Mouse (Mus musculus) heart, embryonic 12.5 days (tissue): ENCODE data around the gene Rnf220. TPM values are rescaled to one million over a fixed set of nuclear protein-coding genes. Genes with fewer than 3 reads are reported as not detected.

ENCODE experiments used
- ATAC-seq: fragments of 200-750 bp; cut with Nextera tagmentation; 2 replicates; pipeline ENCODE4 v1.8.0; 2017; ENCODE audit warnings: moderate TSS enrichment, moderate library complexity; ENCODE audit not compliant: insufficient number of reproducible peaks, low FRiP score
- H3K27ac ChIP-seq: fragments of 300-500 bp; sonication (generic); 2 replicates; pipeline ENCODE4 v1.5.1; 2016; ENCODE audit warnings: mild to moderate bottlenecking, moderate library complexity; ENCODE audit not compliant: poor library complexity, severe bottlenecking
- H3K27me3 ChIP-seq: fragments of 300-500 bp; sonication (generic); replicated peaks from 2 replicates; pipeline ENCODE4 v1.6.1; 2016; ENCODE audit warnings: mild to moderate bottlenecking, moderate library complexity
- H3K36me3 ChIP-seq: fragments of 300-500 bp; sonication (generic); 2 replicates; pipeline ENCODE4 v1.6.1; 2016; ENCODE audit warnings: mild to moderate bottlenecking, moderate library complexity
- H3K4me1 ChIP-seq: fragments of 300-500 bp; sonication (generic); replicated peaks from 2 replicates; pipeline ENCODE4 v1.6.1; 2016; ENCODE audit warnings: mild to moderate bottlenecking
- H3K4me2 ChIP-seq: fragments of 300-500 bp; sonication (generic); 2 replicates; pipeline ENCODE4 v1.6.1; 2016; ENCODE audit warnings: mild to moderate bottlenecking, moderate library complexity
- H3K4me3 ChIP-seq: fragments of 300-500 bp; sonication (generic); 2 replicates; pipeline ENCODE4 v1.5.1; 2016; ENCODE audit warnings: mild to moderate bottlenecking
- H3K9ac ChIP-seq: fragments of 300-500 bp; sonication (generic); 2 replicates; pipeline ENCODE4 v1.6.1; 2016; ENCODE audit warnings: mild to moderate bottlenecking, moderate library complexity
- H3K9me3 ChIP-seq: fragments of 300-500 bp; sonication (generic); replicated peaks from 2 replicates; pipeline ENCODE4 v1.6.1; 2016; ENCODE audit warnings: mild to moderate bottlenecking, moderate library complexity
- WGBS: fragments of 180-500 bp; shearing (Covaris S2); methylation state at CpG from one replicate; pipeline ENCODE4 v1.1.7; 2016; 5-methylcytosine and 5-hydroxymethylcytosine counted together
- polyA plus RNA-seq: library from polyadenylated mRNA; unstranded; fragments of >200 nt; fragmentation: Nextera tagmentation; extraction: Ambion mirVana; gene quantifications from 2 replicates; pipeline ENCODE4 v1.2.1, GENCODE M21; 2016

Gene Rnf220
- polyA plus RNA-seq: 55.8 and 56.8 TPM in 2 replicates

- Histone ChIP-seq H3K4me2 (peak within 1 kb of the TSS; percentile 98), H3K9me3 (peaks cover 4% of the 10 kb centered on the region), H3K9ac (peak within 1 kb of the TSS; percentile 62), H3K4me1 (peaks cover 21% of the 10 kb centered on the region; the same call in 1 of the 2 replicates), H3K4me3 (peak within 1 kb of the TSS; percentile 59), H3K27ac (no peak within 1 kb of the TSS), H3K36me3 (no peaks in the 10 kb centered on the region), H3K27me3 (peaks cover 18% of the 10 kb centered on the region)
- WGBS: under 1% methylated on average over 42 of the region's 42 CpGs
- peak; percentile 72 for ATAC-seq
These were observed at the start of gene Rnf220 for GRCm38 (mm10) chr4:117496482-117497165. Gene Rnf220 (minus strand): TSS chr4:117497052.

GRCm38 (mm10) chr4:117546616-117547015 lies 49.8 kb upstream of the Rnf220 start:
- no peak for ATAC-seq
- Histone ChIP-seq H3K27ac (no peak overlapping the region), H3K36me3 (no peaks in the 10 kb centered on the region), H3K27me3 (no peaks in the 10 kb centered on the region), H3K4me3 (no peak overlapping the region), H3K4me1 (peaks cover 10% of the 10 kb centered on the region), H3K9me3 (no peaks in the 10 kb centered on the region), H3K4me2 (no peak overlapping the region), H3K9ac (no peak overlapping the region)
- 72% methylated on average over 6 of the region's 6 CpGs for WGBS

DNA sequence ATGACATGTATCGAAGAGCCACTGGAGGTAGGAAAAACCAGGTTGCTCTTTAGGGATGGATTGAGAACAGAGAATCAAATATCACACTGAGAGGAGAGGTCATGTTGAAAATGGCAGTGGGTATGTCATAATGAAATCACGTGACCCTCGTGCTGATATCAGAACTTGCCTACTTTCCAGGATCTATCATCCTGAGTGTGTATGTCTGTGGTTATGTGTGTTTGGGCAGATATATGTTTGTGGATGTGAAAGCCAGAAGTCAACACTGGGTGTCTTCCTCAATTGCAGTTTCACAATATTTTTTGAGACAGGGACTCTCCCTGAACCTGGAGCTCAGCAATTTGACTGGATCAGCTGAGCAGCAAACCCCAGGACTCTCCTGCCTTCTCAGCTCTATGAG lies 48.6 kb upstream of the Rnf220 start:
- Histone ChIP-seq H3K36me3 (no peaks in the 10 kb centered on the region), H3K4me2 (no peak overlapping the region), H3K9me3 (no peaks in the 10 kb centered on the region), H3K27ac (no peak overlapping the region), H3K9ac (no peak overlapping the region), H3K4me1 (no peaks in the 10 kb centered on the region), H3K27me3 (no peaks in the 10 kb centered on the region), H3K4me3 (no peak overlapping the region)
- WGBS: 80% methylated on average over 3 of the region's 3 CpGs
- no peak for ATAC-seq

DNA sequence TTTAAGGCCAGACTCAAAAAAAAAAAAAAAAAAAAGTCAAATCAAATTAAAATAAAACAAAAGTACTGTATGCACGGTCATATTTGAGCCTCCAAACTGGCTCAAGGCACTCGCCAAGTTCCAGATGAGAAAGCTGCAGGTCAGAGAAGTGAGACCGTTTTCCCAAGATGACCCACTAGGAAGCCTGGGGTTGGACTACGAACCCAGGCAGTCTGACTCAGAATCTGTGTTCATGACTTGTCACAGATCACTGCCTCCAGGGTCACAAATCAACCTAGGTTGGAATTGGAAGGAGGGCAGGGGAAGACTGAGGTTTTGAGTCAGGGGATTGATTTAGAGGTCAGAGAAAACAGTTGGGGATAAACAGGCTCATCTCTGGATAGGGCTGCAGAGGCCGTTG lies 43.7 kb upstream of the Rnf220 start:
- H3K9ac ChIP-seq: no peak overlapping the region
- 77% methylated on average over 5 of the region's 5 CpGs for WGBS
- H3K4me2 ChIP-seq: no peak overlapping the region
- no peak overlapping the region for H3K4me3 ChIP-seq
- H3K27ac ChIP-seq: no peak overlapping the region
- no peaks in the 10 kb centered on the region for H3K27me3 ChIP-seq
- H3K36me3 ChIP-seq: no peaks in the 10 kb centered on the region
- no peaks in the 10 kb centered on the region for H3K4me1 ChIP-seq
- ATAC-seq: no peak
- no peaks in the 10 kb centered on the region for H3K9me3 ChIP-seq

GRCm38 (mm10) chr4:117539329-117539980 lies 42.6 kb upstream of the Rnf220 start:
- Histone ChIP-seq H3K36me3 (no peaks in the 10 kb centered on the region), H3K4me2 (no peak overlapping the region), H3K9me3 (no peaks in the 10 kb centered on the region), H3K4me3 (no peak overlapping the region), H3K27me3 (no peaks in the 10 kb centered on the region), H3K4me1 (no peaks in the 10 kb centered on the region), H3K27ac (no peak overlapping the region), H3K9ac (no peak overlapping the region)
- ATAC-seq: no peak
- 76% methylated on average over 8 of the region's 8 CpGs for WGBS

- H3K36me3 ChIP-seq: no peaks in the 10 kb centered on the region
- no peak for ATAC-seq
- H3K27me3 ChIP-seq: no peaks in the 10 kb centered on the region
- H3K27ac ChIP-seq: no peak overlapping the region
- WGBS: 69% methylated on average over 7 of the region's 7 CpGs
- H3K9ac ChIP-seq: no peak overlapping the region
- no peaks in the 10 kb centered on the region for H3K4me1 ChIP-seq
- H3K4me2 ChIP-seq: no peak overlapping the region
- no peaks in the 10 kb centered on the region for H3K9me3 ChIP-seq
- no peak overlapping the region for H3K4me3 ChIP-seq
These were observed 40.1 kb upstream of the Rnf220 start for GRCm38 (mm10) chr4:117537002-117537401.

DNA sequence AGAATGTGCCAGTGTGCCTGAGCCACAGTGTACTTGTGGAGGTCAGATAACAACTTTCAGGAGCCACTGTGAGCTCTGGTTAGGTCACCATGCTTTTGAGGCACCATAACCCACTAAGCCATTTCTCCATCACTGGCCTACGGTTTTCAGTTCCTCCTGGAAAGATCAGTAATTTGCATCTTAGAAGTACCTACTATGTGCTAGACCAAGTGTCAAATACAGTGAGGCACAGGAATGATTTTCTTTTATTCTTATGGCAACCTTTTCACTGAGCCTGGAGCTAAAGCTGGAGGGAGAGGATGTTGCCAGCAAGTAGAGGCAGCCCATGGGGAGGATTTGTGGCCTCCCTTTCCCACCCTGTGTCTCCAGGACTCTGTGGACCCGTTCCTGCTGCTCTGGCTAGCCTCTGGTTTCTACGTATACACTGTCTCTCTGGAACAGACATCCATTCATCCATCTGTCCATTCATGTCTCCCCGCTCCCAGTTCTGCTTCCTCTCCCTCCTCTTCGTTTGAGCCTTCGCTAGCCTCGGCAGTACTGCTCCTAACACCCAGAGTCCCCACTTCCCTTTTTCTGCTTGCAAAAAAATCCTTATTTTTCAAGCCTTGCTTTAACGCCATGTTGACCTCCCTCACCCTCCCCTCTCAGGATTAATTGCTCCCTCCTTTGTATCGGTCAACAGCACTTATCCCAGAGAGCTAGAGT lies 38.8 kb upstream of the Rnf220 start:
- H3K9ac ChIP-seq: no peak overlapping the region
- no peak overlapping the region for H3K4me2 ChIP-seq
- no peak overlapping the region for H3K27ac ChIP-seq
- no peaks in the 10 kb centered on the region for H3K27me3 ChIP-seq
- H3K9me3 ChIP-seq: no peaks in the 10 kb centered on the region
- H3K36me3 ChIP-seq: no peaks in the 10 kb centered on the region
- WGBS: 61% methylated on average over 9 of the region's 9 CpGs
- H3K4me3 ChIP-seq: no peak overlapping the region
- H3K4me1 ChIP-seq: no peaks in the 10 kb centered on the region
- ATAC-seq: no peak

DNA sequence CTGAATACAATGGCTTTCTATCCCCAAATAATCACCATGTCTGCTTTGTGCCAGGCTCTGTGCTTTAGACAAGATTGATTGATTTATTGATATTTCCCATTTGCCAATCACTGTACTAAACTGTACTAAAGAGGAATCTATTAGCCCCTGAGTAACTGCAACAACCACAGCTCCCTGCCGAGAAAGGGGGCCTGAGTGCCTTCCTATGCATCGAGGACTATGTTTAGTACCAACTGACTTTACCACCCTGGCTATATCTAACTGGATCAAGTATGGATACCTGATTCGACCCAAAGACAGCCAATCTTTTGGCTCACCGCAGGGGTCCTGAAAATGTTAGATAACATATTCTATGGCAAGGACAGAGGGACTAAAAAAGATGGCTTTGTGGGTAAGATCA lies 33.0 kb upstream of the Rnf220 start:
- no peak overlapping the region for H3K4me2 ChIP-seq
- H3K9ac ChIP-seq: no peak overlapping the region
- ATAC-seq: no peak
- WGBS: 63% methylated on average over 4 of the region's 4 CpGs
- H3K4me3 ChIP-seq: no peak overlapping the region
- H3K36me3 ChIP-seq: no peaks in the 10 kb centered on the region
- H3K9me3 ChIP-seq: no peaks in the 10 kb centered on the region
- H3K27ac ChIP-seq: no peak overlapping the region
- H3K27me3 ChIP-seq: peaks cover 12% of the 10 kb centered on the region
- H3K4me1 ChIP-seq: no peaks in the 10 kb centered on the region

DNA sequence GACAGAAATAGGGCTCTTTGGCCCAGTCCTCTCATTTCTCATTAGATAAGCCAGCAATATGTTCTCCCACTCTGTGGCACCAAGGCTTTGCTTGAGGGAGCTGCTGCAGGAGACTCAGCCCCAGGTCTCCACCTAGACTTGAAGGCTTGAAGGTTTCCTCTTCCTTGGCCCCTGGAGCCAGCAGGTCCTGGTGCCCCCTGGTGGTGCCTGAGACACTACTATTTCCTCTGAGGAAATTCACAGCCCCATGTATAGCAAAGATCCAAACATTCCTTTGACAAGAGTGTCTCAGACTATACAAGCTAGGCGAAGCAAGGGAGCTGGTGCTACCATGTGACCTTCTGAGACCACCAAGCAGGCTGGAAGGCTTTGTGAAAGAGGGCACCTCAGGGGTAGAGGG lies 31.1 kb upstream of the Rnf220 start:
- no peaks in the 10 kb centered on the region for H3K36me3 ChIP-seq
- 0% methylated on average over 1 of the region's 1 CpGs for WGBS
- no peaks in the 10 kb centered on the region for H3K4me1 ChIP-seq
- H3K4me2 ChIP-seq: no peak overlapping the region
- H3K4me3 ChIP-seq: no peak overlapping the region
- no peak overlapping the region for H3K27ac ChIP-seq
- no peak for ATAC-seq
- no peak overlapping the region for H3K9ac ChIP-seq
- H3K27me3 ChIP-seq: peaks cover 13% of the 10 kb centered on the region
- H3K9me3 ChIP-seq: no peaks in the 10 kb centered on the region

GRCm38 (mm10) chr4:117527116-117527899 lies 30.5 kb upstream of the Rnf220 start:
- Histone ChIP-seq H3K27me3 (peaks cover 18% of the 10 kb centered on the region), H3K36me3 (no peaks in the 10 kb centered on the region), H3K9ac (no peak overlapping the region), H3K9me3 (no peaks in the 10 kb centered on the region), H3K4me1 (no peaks in the 10 kb centered on the region), H3K4me2 (no peak overlapping the region), H3K4me3 (no peak overlapping the region), H3K27ac (no peak overlapping the region)
- no peak for ATAC-seq
- WGBS: 63% methylated on average over 9 of the region's 9 CpGs

- no peaks in the 10 kb centered on the region for H3K36me3 ChIP-seq
- no peak overlapping the region for H3K4me2 ChIP-seq
- H3K27ac ChIP-seq: no peak overlapping the region
- H3K4me1 ChIP-seq: no peaks in the 10 kb centered on the region
- H3K9ac ChIP-seq: no peak overlapping the region
- H3K4me3 ChIP-seq: no peak overlapping the region
- 78% methylated on average over 5 of the region's 5 CpGs for WGBS
- peaks cover 19% of the 10 kb centered on the region for H3K27me3 ChIP-seq
- ATAC-seq: no peak
- H3K9me3 ChIP-seq: no peaks in the 10 kb centered on the region
These were observed 29.1 kb upstream of the Rnf220 start for GRCm38 (mm10) chr4:117525990-117526389.
